Mouse (Mus musculus) frontal cortex, postnatal 36 days (tissue): ENCODE data around the gene Srcap.
"Not testable (repeated sequence)": the region's sequence is repeated elsewhere in the genome, so short reads cannot be mapped to it uniquely, and the experiment has no call there.

Experiments
- DNase-seq, 2 experiments: peaks; one replicate each; pipeline ENCODE4 v3.0.0; 2022; ENCODE audit warnings: low spot score in 2 of 2

Srcap gene

GRCm38 (mm10) chr7:127511808-127512230 is at the start of gene Srcap:
Gene Srcap (plus strand): TSS chr7:127511983.
- peak; percentile 92 to 97 for DNase-seq

GRCm38 (mm10) chr7:127465191-127465590 is 46.6 kb upstream of the Srcap start:
- no peak for DNase-seq

DNA sequence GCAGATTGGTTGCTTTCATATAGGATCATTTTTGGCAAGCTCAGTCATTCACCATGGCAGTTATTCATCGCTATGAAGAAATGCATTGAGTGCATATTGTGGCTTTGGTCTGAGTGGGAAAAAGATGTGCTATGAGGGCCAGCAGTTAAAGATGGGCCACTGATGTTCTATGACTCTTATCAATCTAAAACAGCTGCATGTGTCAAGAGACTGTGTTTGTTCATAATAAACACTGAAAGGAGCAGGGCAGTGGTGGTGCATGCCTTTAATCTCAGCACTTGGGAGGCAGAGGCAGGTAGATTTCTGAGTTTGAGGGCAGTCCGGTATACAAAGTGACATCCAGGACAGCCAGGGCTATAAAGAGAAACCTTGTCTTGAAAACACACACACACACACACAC is 46.1 kb upstream of the Srcap start:
- not testable (repeated sequence) for DNase-seq

DNA sequence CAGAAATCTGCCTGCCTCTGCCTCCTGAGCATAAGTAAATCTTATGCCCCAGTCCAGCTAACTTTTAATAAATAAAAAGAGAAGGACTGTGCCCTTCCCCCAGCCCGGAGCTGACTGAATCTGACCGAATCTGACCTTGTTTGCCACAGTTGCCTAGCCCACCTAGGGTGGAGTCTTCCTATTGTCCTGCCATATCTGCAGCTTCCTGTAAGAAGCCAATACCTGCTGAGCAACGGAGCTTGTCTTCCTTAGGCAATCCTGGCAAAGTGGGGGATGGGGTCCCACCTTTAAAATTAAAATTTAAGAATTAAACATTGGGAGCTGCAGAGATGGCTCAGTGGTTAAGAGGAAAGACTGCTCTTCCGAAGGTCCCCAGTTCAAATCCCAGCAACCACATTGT is 45.2 kb upstream of the Srcap start:
- no peak for DNase-seq

- DNase-seq, result no peak
Measured at GRCm38 (mm10) chr7:127470011-127470715, 41.6 kb upstream of the Srcap start.

- DNase-seq, result peak; percentile 91 to 97
Measured at GRCm38 (mm10) chr7:127470743-127471645, 40.8 kb upstream of the Srcap start.

- DNase-seq, result no peak
Measured at GRCm38 (mm10) chr7:127471646-127472010, 40.2 kb upstream of the Srcap start.

GRCm38 (mm10) chr7:127472060-127472459 is 39.7 kb upstream of the Srcap start:
- DNase-seq, result peak; percentile 16 to 18

- no peak for DNase-seq
Measured at GRCm38 (mm10) chr7:127473705-127474104, 38.1 kb upstream of the Srcap start.

DNA sequence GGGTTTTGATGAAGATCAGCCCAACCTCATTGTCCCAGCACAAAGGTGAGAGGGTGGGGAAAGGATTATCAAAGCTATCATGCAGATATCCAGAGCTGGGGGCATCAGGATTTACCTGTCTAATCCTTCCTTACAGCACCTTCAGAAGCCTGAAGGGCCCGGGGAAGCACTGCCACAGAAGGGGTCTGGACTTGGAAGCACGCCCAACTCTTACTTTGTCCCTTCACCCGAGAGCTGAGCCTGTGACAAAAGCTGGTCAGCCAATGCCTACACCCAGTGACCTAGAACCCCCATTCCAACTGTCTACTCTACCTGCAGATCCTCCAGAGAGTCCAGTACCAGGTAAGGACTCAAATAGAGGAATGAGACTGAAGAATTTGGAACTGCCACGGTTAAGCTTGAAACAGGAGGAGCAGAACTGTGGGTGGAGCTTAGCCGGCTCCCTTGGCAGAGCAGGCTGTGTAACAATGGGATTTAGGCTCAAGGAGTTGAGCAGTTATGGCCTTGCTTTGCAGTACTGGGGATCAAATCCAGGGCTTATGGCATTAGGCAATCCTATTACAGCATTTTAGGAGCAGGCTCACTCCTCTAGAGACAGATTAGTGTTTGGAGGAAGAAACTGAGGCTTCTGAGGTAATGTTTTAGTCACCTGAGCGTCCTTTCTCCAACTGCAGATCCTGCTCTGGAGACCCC is 37.3 kb upstream of the Srcap start:
- DNase-seq, result no peak

- DNase-seq, result no peak
Measured at GRCm38 (mm10) chr7:127475186-127475740, 36.5 kb upstream of the Srcap start.

GRCm38 (mm10) chr7:127476336-127476735 is 35.4 kb upstream of the Srcap start:
- DNase-seq, result no peak

- no peak for DNase-seq
Measured at GRCm38 (mm10) chr7:127476855-127477254, 34.9 kb upstream of the Srcap start.

GRCm38 (mm10) chr7:127477687-127478634 is 33.8 kb upstream of the Srcap start:
- peak; percentile 99 for DNase-seq

DNA sequence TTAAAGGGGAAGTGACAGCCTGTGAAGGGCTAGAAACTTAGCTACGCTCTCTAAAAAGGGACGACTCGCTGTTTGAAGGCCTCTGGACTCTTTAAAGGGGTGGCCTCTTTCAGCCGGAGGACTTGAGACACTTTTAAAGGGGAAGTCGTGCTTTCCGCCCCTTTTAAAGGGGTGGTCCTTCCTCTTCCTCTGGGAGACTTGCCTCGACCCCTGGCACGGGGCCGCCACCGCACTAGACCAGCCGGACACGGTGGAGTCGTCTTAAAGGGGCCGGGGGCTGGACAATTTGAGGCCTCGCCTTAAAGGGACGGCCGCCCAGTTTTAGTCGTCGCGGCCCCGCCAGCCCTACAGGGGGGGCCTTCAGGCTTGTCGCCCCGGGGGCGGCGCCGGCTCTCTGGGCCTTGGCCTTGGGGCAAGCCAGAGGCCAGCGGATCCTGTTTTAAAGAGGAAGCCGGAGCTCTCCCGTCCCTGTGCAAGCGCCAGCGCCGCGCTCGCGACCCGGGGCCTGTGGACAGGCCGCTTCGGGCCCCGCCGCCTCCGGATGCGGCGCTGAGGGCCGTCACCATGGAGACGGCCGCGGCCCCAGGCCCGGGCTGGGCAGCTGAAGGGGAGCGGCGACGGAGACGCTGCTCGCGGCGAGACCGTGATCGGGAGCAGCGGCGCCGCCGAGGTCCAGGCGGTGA is 33.0 kb upstream of the Srcap start, which contains the start of gene Fbrs:
Fbrs (plus strand) TSS at position 565 of the 683 bp plus-strand sequence.
- peak; percentile 93 for DNase-seq

GRCm38 (mm10) chr7:127479318-127480225 is 32.2 kb upstream of the Srcap start:
- peak in 1 of 2 experiments; percentile 17 for DNase-seq

DNA sequence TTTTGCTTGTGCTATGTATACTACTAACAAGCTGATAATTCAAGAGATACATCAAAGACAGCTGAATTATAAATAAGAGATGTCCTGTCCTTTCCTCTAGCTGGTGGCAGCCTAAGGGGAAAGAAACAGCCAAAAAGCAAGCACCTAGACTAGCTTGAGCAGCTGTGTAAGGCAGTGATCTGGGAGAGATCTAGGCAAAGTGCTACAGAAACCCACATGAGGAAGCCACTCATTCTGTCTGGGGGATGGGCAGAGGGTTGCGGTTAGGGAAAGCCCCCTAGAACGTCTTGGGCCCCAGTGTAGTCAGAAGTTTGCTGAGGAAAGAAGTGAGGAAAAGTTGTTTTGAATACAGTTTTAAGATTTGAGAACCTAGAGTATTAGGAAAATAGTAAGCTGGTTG is 31.5 kb upstream of the Srcap start:
- no peak for DNase-seq

- DNase-seq, result no peak
Measured at GRCm38 (mm10) chr7:127485416-127485815, 26.4 kb upstream of the Srcap start.

GRCm38 (mm10) chr7:127488364-127488763 is 23.4 kb upstream of the Srcap start:
- DNase-seq, result not testable (repeated sequence)
